Mouse (Mus musculus): ENCODE measurements at regions not wholly inside any gene's neighbourhood (a gene's known extent, or its start where the extent isn't known, plus 50 kb on each side); places are given as distances from the start of the nearest gene placed in this dataset.

DNA sequence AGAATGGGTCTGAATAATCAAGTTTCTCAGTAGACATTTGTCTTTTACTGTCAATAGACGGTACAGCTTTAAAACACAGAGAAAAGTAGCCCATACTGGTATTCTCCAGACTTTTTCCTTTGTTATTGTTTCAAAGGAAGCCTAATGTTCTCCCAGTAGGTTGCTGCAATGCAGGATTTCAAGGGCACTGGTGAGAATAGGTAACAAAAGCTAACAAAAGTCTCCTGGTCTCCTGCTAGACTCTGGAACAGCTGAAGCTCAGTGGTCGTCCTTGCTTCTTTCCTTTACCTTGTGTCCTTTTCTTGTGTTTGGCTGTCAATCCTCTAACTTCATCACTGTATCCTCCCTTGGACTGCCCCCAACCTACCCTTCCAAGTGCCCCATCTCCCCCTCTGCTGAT lies 350.9 kb downstream of the Wdr72 start:
- TF ChIP-seq CTCF (IDR thresholded peaks at IDR 0.05; ENCODE audit: extremely low read depth, insufficient read depth, insufficient read length, insufficient replicate concordance) = no peak
- TF ChIP-seq POLR2A (IDR thresholded peaks at IDR 0.05; ENCODE audit: low read depth, low read length) = no peak
